Mouse (Mus musculus) mesoderm, embryonic 11.5 days (tissue): Measurements from ENCODE around the gene Plekha3.

Experiments used
- DNase-seq: peaks from one replicate; pipeline ENCODE4 v3.0.0-alpha.2; 2012; ENCODE audit warnings: low read depth, low spot score

Gene Plekha3

GRCm38 (mm10) chr2:76676401-76677226 lies 1.5 kb downstream of the Plekha3 start:
- DNase-seq = no peak

GRCm38 (mm10) chr2:76682301-76682700 lies 7.2 kb downstream of the Plekha3 start:
- DNase-seq = no peak

- DNase-seq = no peak
Observed at GRCm38 (mm10) chr2:76686986-76687385, 11.9 kb downstream of the Plekha3 start.

GRCm38 (mm10) chr2:76687608-76688007 lies 12.5 kb downstream of the Plekha3 start:
- DNase-seq = no peak

- no peak for DNase-seq
Observed at GRCm38 (mm10) chr2:76688162-76688561, 13.1 kb downstream of the Plekha3 start.

- DNase-seq = no peak
Observed at GRCm38 (mm10) chr2:76690436-76691204, 15.5 kb downstream of the Plekha3 start.

- no peak for DNase-seq
Observed at GRCm38 (mm10) chr2:76693765-76694164, 18.7 kb downstream of the Plekha3 start.

- no peak for DNase-seq
Observed at GRCm38 (mm10) chr2:76695290-76695689, 20.2 kb downstream of the Plekha3 start.

- DNase-seq = no peak
Observed at GRCm38 (mm10) chr2:76702188-76702587, 27.1 kb downstream of the Plekha3 start.

- no peak for DNase-seq
Observed at GRCm38 (mm10) chr2:76702751-76703150, 27.7 kb downstream of the Plekha3 start.

GRCm38 (mm10) chr2:76705655-76706054 lies 30.6 kb downstream of the Plekha3 start:
- no peak for DNase-seq

GRCm38 (mm10) chr2:76708512-76708911 lies 33.4 kb downstream of the Plekha3 start:
- peak; percentile 18 for DNase-seq

GRCm38 (mm10) chr2:76714984-76715383 lies 39.9 kb downstream of the Plekha3 start:
- DNase-seq = no peak

GRCm38 (mm10) chr2:76719650-76720049 lies 44.6 kb downstream of the Plekha3 start:
- no peak for DNase-seq
